Mouse (Mus musculus) CD4-positive, CD25-positive, alpha-beta regulatory T cell, adult 2 months (primary cell): ENCODE measurements around the gene Gm3055.
"Not testable (repeated sequence)": the region's sequence is repeated elsewhere in the genome, so short reads cannot be mapped to it uniquely, and the experiment has no call there.

ENCODE experiments used
- DNase-seq: peaks from one replicate; pipeline ENCODE4 v3.0.0-alpha.2; 2012; ENCODE audit warnings: low read depth, low spot score

Gene Gm3055

DNA sequence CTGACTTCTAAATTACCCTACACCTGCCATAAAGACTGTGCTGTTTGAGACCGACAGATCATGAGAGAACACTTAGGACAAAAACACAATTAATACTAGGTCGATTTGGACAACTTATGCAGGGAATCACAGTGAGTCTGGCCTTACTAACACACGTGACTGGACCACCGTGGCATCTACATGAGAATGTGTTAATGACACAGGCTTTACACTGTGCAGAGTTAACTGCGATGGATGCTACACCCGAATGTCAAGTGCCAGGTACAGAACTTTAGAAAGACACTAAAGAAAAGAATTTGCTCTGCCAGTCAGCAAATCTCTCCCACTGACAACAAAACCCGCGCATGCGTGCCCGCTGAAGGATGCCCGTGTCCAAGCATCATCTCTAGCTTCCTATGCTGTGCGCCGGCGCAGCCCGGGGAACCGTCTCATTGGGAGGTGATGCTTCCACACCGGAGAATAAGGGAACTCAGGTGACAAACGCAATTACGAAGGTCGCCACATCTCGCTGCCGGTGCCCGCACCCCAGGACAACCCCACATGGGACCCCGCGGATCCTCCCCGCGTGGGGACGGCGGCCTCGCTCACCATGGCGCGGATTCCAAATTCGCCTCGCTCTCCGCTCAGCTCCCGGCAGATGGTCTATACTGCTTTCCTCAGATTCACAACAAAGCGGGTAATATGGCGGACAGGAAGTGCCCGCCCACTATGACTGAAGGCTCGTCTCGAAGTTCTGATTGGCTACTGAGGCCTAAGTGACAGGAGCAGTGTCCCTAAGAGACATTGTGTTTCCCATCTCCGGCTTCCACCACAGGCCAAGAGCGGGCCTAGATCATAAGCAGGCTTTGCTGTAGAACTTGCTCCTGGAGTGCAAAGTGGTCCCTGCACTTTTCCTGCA, at the start of gene Gm3055:
Gm3055 (minus strand) TSS at position 656 of the 898 bp plus-strand sequence.
- DNase-seq = not testable (repeated sequence)

DNA sequence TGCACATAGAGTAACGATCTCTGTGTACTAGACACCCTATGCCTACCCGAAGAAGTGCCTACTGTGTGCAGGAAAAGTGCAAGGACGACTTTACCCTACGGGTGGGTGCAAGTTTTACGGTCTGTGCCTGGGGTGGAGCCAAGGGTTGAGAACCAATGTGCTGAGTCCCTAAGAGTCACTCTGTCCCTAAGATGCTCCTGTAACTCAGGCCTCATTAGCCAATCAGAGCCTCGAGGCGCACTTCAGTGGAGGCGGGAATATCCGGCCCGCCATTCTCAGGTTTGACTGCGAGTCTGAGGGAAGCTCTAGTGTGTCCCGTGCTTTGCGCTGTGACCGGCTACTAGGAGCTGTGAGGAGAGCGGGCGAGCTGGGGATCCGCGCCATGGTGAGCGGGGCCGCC, 40.9 kb upstream of the Gm3055 start, which contains the start of gene Gm4767:
Gm4767 (plus strand) TSS at position 288 of the 400 bp plus-strand sequence.
- not testable (repeated sequence) for DNase-seq

DNA sequence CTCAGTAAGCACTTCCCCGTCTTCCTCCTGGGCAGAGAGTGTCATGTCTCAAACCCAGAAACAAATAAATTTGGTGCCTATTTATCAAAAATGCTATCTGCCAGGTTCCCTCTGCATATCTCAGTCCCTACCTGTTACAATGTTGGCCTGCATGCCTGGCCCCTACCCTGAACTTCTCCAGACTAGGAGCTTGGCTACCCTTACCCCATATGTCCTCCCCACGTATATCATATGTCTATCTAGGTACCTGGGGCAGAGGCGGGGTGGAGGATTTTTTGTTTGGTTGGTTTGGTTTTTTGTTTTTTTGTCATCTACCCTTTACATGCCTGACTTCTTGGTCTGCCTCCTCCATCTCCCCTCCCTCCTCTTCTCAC, 430 bp upstream of the Gm3055 start:
- not testable (repeated sequence) for DNase-seq

DNA sequence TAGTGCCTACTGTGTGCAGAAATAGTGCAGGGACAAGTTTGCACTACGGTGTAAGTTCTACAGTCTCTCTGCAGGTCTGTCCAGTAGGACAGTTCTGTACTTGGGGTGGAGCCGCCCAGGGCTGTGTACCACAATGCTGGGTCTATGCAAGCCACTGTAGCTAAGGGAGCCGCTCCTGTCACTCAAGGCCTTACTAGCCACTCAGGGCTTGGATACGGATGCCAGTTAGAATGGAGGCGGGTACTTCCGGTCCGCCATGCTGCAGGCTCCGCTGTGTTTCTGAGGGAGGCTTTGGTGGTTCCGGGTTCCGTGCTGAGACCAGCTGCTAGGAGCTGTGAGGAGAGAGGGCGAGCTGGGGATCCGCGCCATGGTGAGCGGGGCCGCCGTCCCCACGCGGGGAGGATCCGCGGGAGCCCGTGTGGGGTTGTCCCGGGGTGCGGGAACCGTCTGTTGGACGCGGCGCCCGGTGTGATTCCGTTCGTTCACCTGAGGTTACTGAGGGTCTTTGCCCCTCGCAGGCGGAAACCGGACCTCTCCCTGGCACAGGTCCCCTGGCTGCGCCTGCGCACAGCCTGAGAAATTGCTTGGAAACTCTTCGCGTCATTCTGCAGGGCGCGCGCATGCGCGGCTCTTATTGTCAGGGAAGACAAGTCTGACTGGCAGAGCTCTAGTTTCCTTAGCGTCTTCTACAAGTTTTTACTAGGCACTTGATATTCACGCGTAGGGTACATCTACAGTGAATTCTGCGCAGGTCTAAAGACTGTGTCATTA, 66.2 kb downstream of the Gm3055 start, which contains the start of gene Zfp433:
Zfp433 (plus strand) TSS at position 295 of the 771 bp plus-strand sequence.
- DNase-seq = not testable (repeated sequence)
